Mouse (Mus musculus) heart, embryonic 11.5 days (tissue): ENCODE results near the gene Cks1brt. TPM values are rescaled to one million over a fixed set of nuclear protein-coding genes. Genes with fewer than 3 reads are reported as not detected.
A peak's percentile ranks its signal among the peaks of the same experiment; 100 is the strongest.
"Not testable (repeated sequence)": the region's sequence is repeated elsewhere in the genome, so short reads cannot be mapped to it uniquely, and the experiment has no call there.

Experiments
- ATAC-seq: fragments of 200-750 bp; cut with Nextera tagmentation; replicated peaks from 2 replicates; pipeline ENCODE4 v1.8.0; 2017; ENCODE audit warnings: moderate library complexity; ENCODE audit not compliant: insufficient number of reproducible peaks, low FRiP score, low TSS enrichment
- H3K27ac ChIP-seq: fragments of 300-500 bp; sonication (generic); 2 replicates; pipeline ENCODE4 v1.5.1; 2014; ENCODE audit warnings: mild to moderate bottlenecking, low read depth, low read length
- H3K27me3 ChIP-seq: fragments of 300-500 bp; sonication (generic); 2 replicates; pipeline ENCODE4 v1.6.1; 2014; ENCODE audit warnings: mild to moderate bottlenecking, low read length, mixed read lengths; ENCODE audit not compliant: control insufficient read depth, insufficient read depth
- H3K36me3 ChIP-seq: fragments of 300-500 bp; sonication (generic); 2 replicates; pipeline ENCODE4 v1.6.1; 2014; ENCODE audit warnings: mild to moderate bottlenecking, low read length, moderate library complexity, mixed read lengths; ENCODE audit not compliant: control insufficient read depth, insufficient read depth
- H3K4me1 ChIP-seq: fragments of 300-500 bp; sonication (generic); 2 replicates; pipeline ENCODE4 v1.6.1; 2014; ENCODE audit warnings: low read length; ENCODE audit not compliant: control insufficient read depth, insufficient read depth
- H3K4me2 ChIP-seq: fragments of 300-500 bp; sonication (generic); 2 replicates; pipeline ENCODE4 v1.6.1; 2014; ENCODE audit warnings: mild to moderate bottlenecking, moderate library complexity
- H3K4me3 ChIP-seq: fragments of 300-500 bp; sonication (generic); 2 replicates; pipeline ENCODE4 v1.5.1; 2014; ENCODE audit warnings: low read depth, low read length
- H3K9ac ChIP-seq: fragments of 300-500 bp; sonication (generic); 2 replicates; pipeline ENCODE4 v1.6.1; 2014; ENCODE audit warnings: mild to moderate bottlenecking, low read depth, low read length, moderate library complexity
- H3K9me3 ChIP-seq: fragments of 300-500 bp; sonication (generic); replicated peaks from 2 replicates; pipeline ENCODE4 v1.6.1; 2016; ENCODE audit warnings: low read length; ENCODE audit not compliant: control insufficient read depth
- WGBS: fragments of 180-500 bp; shearing (Covaris S2); extraction: QIAGEN DNeasy Blood & Tissue Kit; methylation state at CpG from one replicate; pipeline ENCODE4 v1.1.7; 2014; ENCODE audit not compliant: insufficient replicate concordance; 5-methylcytosine and 5-hydroxymethylcytosine counted together
- polyA plus RNA-seq: library from polyadenylated mRNA; unstranded; fragments of >200 nt; fragmentation: Nextera tagmentation; extraction: Ambion mirVana; gene quantifications from 2 replicates; pipeline ENCODE4 v1.2.1, GENCODE M21; 2014

The Cks1brt gene
- not detected in 2 replicates for polyA plus RNA-seq

- Histone ChIP-seq H3K4me1 (no peaks in the 10 kb centered on the region), H3K9ac (no peak within 1 kb of the TSS), H3K36me3 (no peaks in the 10 kb centered on the region), H3K4me3 (no peak within 1 kb of the TSS), H3K27me3 (no peaks in the 10 kb centered on the region), H3K9me3 (peaks cover 17% of the 10 kb centered on the region), H3K4me2 (no peak within 1 kb of the TSS), H3K27ac (no peak within 1 kb of the TSS)
- ATAC-seq, result no peak
- 67% methylated on average over 3 of the region's 3 CpGs for WGBS
Observed at GRCm38 (mm10) chr8:85151624-85152023, at the start of gene Cks1brt. Gene Cks1brt, plus strand, starts transcription at chr8:85151924.

GRCm38 (mm10) chr8:85113241-85113640 lies 38.5 kb upstream of the Cks1brt start:
- no peaks in the 10 kb centered on the region for H3K27me3 ChIP-seq
- H3K4me3 ChIP-seq, result no peak overlapping the region
- H3K4me1 ChIP-seq, result no peaks in the 10 kb centered on the region
- H3K4me2 ChIP-seq, result no peak overlapping the region
- H3K27ac ChIP-seq, result no peak overlapping the region
- H3K9ac ChIP-seq, result no peak overlapping the region
- no peak for ATAC-seq
- WGBS, result 89% methylated on average over 10 of the region's 10 CpGs
- peaks cover 9% of the 10 kb centered on the region for H3K36me3 ChIP-seq
- no peaks in the 10 kb centered on the region; the same call in 1 of the 2 replicates for H3K9me3 ChIP-seq

- Histone ChIP-seq H3K27me3 (no peaks in the 10 kb centered on the region), H3K4me2 (no peak overlapping the region), H3K9ac (no peak overlapping the region), H3K4me1 (no peaks in the 10 kb centered on the region), H3K36me3 (no peaks in the 10 kb centered on the region), H3K27ac (no peak overlapping the region), H3K4me3 (no peak overlapping the region), H3K9me3 (no peaks in the 10 kb centered on the region)
- no peak for ATAC-seq
- 69% methylated on average over 4 of the region's 4 CpGs for WGBS
Observed at GRCm38 (mm10) chr8:85115501-85115900, 36.2 kb upstream of the Cks1brt start.

GRCm38 (mm10) chr8:85116984-85117383 lies 34.7 kb upstream of the Cks1brt start:
- 85% methylated on average over 7 of the region's 7 CpGs for WGBS
- no peak overlapping the region for H3K9ac ChIP-seq
- H3K4me3 ChIP-seq, result no peak overlapping the region
- H3K4me2 ChIP-seq, result no peak overlapping the region
- H3K27me3 ChIP-seq, result no peaks in the 10 kb centered on the region
- H3K36me3 ChIP-seq, result no peaks in the 10 kb centered on the region
- no peaks in the 10 kb centered on the region for H3K9me3 ChIP-seq
- no peak for ATAC-seq
- H3K4me1 ChIP-seq, result no peaks in the 10 kb centered on the region
- H3K27ac ChIP-seq, result no peak overlapping the region

DNA sequence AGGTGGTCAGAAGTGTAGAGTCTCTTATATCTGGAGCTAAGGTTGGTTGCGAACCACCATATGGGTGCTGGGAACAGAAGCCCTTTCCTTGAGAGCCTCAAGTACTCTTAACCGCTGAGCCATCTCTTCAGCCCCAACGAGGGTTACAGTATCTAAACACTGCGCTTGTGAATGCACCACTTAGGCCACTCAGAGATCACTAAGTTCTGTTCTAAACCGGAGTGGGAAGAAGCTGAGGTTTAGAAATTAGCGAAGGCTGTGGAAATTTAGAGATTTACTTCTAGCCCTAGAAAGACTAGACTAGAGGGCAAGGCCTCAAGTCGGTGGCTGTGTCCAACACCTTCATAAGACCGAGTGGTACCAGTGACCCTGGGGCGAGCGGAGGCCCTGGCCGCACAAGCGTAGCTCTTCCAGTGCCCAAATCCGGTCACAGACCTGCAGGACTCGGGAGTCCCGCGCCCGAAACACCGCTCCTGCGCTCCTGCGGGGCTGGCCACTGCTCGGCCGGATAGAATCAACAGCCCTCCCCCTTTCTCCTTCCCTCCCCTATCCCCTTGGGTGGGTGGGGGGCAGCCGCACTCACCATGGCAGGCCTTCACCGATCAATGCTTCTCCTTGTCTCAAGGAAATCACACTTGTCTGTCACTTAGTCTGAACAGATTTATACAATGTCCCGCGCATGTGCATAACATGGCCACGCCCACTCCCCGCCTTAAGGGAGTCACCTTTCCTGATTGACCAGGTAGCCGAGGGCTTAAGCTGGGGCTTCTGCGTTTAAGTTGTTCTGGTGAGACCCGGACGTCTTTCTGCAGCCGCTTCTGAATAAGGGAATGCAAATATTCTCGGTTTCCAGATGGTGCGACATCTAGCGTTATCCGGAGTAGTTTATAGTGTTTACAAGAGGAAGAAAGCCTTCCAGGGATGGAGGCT lies 32.4 kb upstream of the Cks1brt start:
- peak; percentile 59; the same call in 1 of the 2 replicates for ATAC-seq
- no peak overlapping the region for H3K27ac ChIP-seq
- 8% methylated on average over 37 of the region's 37 CpGs for WGBS

DNA sequence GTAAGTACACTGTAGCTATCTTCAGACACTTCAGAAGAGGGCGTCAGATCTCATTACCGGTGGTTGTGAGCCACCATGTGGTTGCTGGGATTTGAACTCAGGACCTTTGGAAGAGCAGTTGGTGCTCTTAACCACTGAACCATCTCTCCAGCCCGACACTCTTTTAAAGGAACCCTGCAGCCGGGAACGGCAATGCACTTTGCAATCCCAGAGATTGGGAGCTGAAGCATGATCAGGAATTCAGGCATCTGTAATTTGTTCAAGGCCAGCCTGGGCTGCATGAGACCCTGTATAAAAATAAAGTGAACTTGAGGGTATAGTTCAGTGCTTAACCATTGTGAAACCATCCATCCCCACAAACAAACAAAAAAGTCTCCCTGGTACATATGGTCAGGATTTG lies 31.5 kb upstream of the Cks1brt start:
- not testable (repeated sequence) for H3K4me1 ChIP-seq, H3K36me3 ChIP-seq, H3K4me3 ChIP-seq, H3K27ac ChIP-seq, H3K27me3 ChIP-seq, H3K4me2 ChIP-seq, H3K9me3 ChIP-seq, H3K9ac ChIP-seq, ATAC-seq
- WGBS, result 81% methylated on average over 5 of the region's 5 CpGs

More for the DNA sequence above, 32.4 kb upstream of the Cks1brt start:
- Histone ChIP-seq H3K9me3 (no peaks in the 10 kb centered on the region), H3K4me3 (peak overlapping the region; percentile 54), H3K36me3 (no peaks in the 10 kb centered on the region), H3K4me2 (peak overlapping the region; percentile 79), H3K4me1 (no peaks in the 10 kb centered on the region), H3K27me3 (no peaks in the 10 kb centered on the region), H3K9ac (peak overlapping the region; percentile 66)

DNA sequence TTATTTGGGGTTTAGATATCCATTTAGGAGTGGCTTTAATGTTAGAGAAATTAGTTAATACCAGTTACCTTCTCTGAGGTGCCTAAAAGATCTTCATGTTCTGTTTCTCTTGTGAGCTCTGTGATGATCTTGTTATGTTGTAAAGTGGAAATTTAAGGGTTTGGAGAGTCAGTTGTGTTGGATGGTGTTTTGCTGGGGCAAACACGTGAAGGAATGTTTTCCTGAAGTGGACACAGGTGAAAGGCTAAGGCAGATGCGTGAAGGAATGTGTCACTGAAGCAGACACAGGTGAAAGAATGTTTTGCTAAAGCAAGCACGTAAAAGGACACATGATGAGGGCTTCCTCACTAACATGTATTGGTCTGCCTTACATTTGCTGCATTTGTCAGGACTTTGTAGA lies 28.7 kb upstream of the Cks1brt start, which contains the start of gene Zfp791:
Gene Zfp791 (minus strand): TSS at position 101 of the 400 bp plus-strand sequence.
- no peaks in the 10 kb centered on the region for H3K36me3 ChIP-seq
- no peak within 1 kb of the TSS for H3K27ac ChIP-seq
- no peak within 1 kb of the TSS for H3K4me2 ChIP-seq
- WGBS, result 69% methylated on average over 3 of the region's 3 CpGs
- H3K27me3 ChIP-seq, result no peaks in the 10 kb centered on the region
- H3K9me3 ChIP-seq, result no peaks in the 10 kb centered on the region
- no peaks in the 10 kb centered on the region for H3K4me1 ChIP-seq
- ATAC-seq, result no peak
- no peak within 1 kb of the TSS for H3K9ac ChIP-seq
- H3K4me3 ChIP-seq, result no peak within 1 kb of the TSS

- H3K27me3 ChIP-seq, result no peaks in the 10 kb centered on the region
- H3K27ac ChIP-seq, result no peak overlapping the region
- no peak overlapping the region for H3K9ac ChIP-seq
- no peaks in the 10 kb centered on the region for H3K36me3 ChIP-seq
- 85% methylated on average over 8 of the region's 8 CpGs for WGBS
- H3K9me3 ChIP-seq, result no peaks in the 10 kb centered on the region
- H3K4me2 ChIP-seq, result no peak overlapping the region
- no peaks in the 10 kb centered on the region for H3K4me1 ChIP-seq
- no peak overlapping the region for H3K4me3 ChIP-seq
- ATAC-seq, result no peak
Observed at GRCm38 (mm10) chr8:85123691-85124090, 28.0 kb upstream of the Cks1brt start.
